Mouse (Mus musculus) stomach, embryonic 16.5 days (tissue): Measurements from ENCODE around the gene Cdk20. TPM values are rescaled to one million over a fixed set of nuclear protein-coding genes. Genes with fewer than 3 reads are reported as not detected.

ENCODE experiments used
- ATAC-seq: fragments of 200-750 bp; cut with Nextera tagmentation; 2 replicates; pipeline ENCODE4 v1.8.0; 2017; ENCODE audit warnings: moderate number of reproducible peaks, moderate TSS enrichment; ENCODE audit not compliant: insufficient read depth, low FRiP score
- H3K27ac ChIP-seq: fragments of 300-500 bp; sonication (generic); 2 replicates; pipeline ENCODE4 v1.5.1; 2014; ENCODE audit warnings: low read length
- H3K27me3 ChIP-seq: fragments of 300-500 bp; sonication (generic); 2 replicates; pipeline ENCODE4 v1.6.1; 2014; ENCODE audit warnings: low read length, control low read depth, mixed read lengths; ENCODE audit not compliant: control insufficient read depth, insufficient read depth
- H3K36me3 ChIP-seq: fragments of 300-500 bp; sonication (generic); 2 replicates; pipeline ENCODE4 v1.6.1; 2014; ENCODE audit warnings: low read length; ENCODE audit not compliant: control insufficient read depth, insufficient read depth
- H3K4me1 ChIP-seq: fragments of 300-500 bp; sonication (generic); 2 replicates; pipeline ENCODE4 v1.6.1; 2014; ENCODE audit warnings: low read length, control low read depth, mixed read lengths; ENCODE audit not compliant: control insufficient read depth, insufficient read depth
- H3K4me2 ChIP-seq: fragments of 300-500 bp; sonication (generic); 2 replicates; pipeline ENCODE4 v1.6.1; 2014; ENCODE audit warnings: low read depth, low read length, mixed read lengths
- H3K4me3 ChIP-seq: fragments of 300-500 bp; sonication (generic); replicated peaks from 2 replicates; pipeline ENCODE4 v1.5.1; 2014; ENCODE audit warnings: mild to moderate bottlenecking, low read length
- H3K9ac ChIP-seq: fragments of 300-500 bp; sonication (generic); 2 replicates; pipeline ENCODE4 v1.6.1; 2014; ENCODE audit warnings: low read length
- H3K9me3 ChIP-seq: fragments of 300-500 bp; sonication (generic); replicated peaks from 2 replicates; pipeline ENCODE4 v1.6.1; 2016; ENCODE audit warnings: low read length, control low read depth; ENCODE audit not compliant: control insufficient read depth
- WGBS: fragments of 180-500 bp; shearing (Covaris S2); extraction: QIAGEN DNeasy Blood & Tissue Kit; methylation state at CpG from one replicate; pipeline ENCODE4 v1.1.7; 2014; 5-methylcytosine and 5-hydroxymethylcytosine counted together
- polyA plus RNA-seq: library from polyadenylated mRNA; unstranded; fragments of >200 nt; fragmentation: Nextera tagmentation; extraction: Ambion mirVana; gene quantifications from 2 replicates; pipeline ENCODE4 v1.2.1, GENCODE M21; 2015

Cdk20 gene
- 10.1 and 12.9 TPM in 2 replicates for polyA plus RNA-seq

DNA sequence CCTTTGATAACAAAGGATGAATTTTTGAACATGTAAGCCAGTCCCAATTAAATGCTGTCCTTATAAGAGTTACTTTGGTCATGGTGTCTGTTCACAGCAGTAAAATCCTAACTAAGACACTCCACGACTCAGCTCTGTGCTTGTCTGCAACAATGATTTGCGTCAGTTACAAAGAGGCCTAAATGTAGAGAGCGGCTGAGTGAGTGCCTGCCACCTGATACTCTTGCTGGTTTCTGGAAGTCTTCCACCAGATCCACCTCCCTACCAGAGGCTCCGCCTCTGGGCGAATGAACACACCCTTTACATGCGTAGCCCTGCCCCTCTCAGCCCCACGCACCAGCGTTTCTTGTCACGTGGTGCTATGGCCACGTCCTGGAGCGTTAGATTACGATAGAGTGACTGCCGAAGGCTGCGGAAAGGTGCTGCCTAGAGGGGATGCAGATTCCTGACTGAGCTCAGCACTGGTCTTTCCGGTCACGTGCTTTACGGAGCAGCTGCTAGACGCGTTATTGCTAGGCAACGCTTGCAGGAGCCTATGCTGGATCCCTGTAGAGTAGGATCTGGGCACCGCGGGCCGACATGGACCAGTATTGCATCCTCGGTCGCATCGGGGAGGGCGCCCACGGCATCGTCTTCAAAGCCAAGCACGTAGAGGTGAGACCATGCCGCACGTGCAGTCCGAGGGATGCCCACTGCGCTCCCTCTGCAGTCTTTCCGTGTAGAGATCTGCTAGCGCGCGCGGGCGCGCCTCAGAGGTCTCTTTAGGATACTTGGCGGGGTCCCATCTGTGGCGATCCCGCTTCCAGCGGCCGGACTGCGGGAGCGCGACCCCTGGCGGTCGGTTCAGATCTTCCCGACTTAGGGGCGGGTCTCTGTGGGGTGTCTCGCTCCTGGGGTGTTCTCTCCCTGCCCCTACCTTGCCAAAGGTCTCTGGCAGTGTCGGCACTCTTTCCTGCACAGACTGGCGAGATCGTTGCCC, at the start of gene Cdk20:
Cdk20 (plus strand) TSS at position 298 of the 979 bp plus-strand sequence.
- Histone ChIP-seq H3K27me3 (no peaks in the 10 kb centered on the region), H3K36me3 (no peaks in the 10 kb centered on the region), H3K4me3 (peak within 1 kb of the TSS; percentile 74), H3K9me3 (no peaks in the 10 kb centered on the region), H3K9ac (peak within 1 kb of the TSS; percentile 78), H3K27ac (peak within 1 kb of the TSS; percentile 87), H3K4me1 (peaks cover 4% of the 10 kb centered on the region), H3K4me2 (peak within 1 kb of the TSS; percentile 65)
- peak; percentile 99 for ATAC-seq
- WGBS, result under 1% methylated on average over 57 of the region's 57 CpGs

DNA sequence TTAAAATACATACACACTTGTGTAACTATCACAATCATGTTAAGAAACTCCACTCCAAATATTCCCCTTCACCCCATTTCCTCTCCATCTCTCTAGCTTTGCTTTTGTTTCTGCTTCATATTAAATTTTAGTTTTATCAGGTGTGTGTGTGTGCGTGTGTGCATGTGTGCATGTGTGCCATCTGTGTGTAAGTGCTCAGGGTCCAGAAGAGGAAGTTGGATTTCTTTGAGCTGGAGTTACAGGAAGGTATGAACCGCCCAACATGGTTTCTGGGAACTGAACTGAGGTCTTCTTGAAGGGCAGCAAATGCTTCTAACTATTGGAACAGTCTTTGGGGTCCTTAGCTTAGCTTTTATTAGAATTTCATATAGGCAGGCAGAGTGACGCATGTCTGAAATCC, 47.2 kb upstream of the Cdk20 start:
- Histone ChIP-seq H3K36me3 (no peaks in the 10 kb centered on the region), H3K27ac (no peak overlapping the region), H3K4me3 (no peak overlapping the region), H3K27me3 (no peaks in the 10 kb centered on the region), H3K4me1 (no peaks in the 10 kb centered on the region), H3K4me2 (no peak overlapping the region), H3K9me3 (no peaks in the 10 kb centered on the region), H3K9ac (no peak overlapping the region)
- WGBS, result 88% methylated on average over 3 of the region's 3 CpGs
- ATAC-seq, result no peak

DNA sequence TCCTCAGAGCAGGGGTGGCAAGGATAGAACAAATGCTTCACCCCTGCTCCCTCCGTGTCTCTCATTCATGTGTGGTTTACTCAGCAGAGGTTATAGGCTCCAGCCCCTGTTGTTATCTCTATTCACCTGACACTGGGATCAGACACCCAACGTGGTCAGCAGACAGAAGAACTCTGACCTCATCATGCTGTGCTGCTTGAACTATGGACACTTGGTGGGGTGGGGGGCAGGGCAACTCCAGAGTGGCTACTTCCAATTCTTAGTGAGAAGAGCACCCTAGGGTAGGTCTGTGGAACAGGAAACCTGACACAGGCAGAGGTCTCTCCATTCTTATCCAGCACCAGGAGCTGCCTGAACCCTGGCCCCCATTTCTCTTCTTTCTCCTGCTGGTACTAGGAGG, 46.1 kb upstream of the Cdk20 start:
- 39% methylated on average over 2 of the region's 2 CpGs for WGBS
- no peak for ATAC-seq
- Histone ChIP-seq H3K4me3 (no peak overlapping the region), H3K4me2 (no peak overlapping the region), H3K9ac (no peak overlapping the region), H3K4me1 (no peaks in the 10 kb centered on the region), H3K9me3 (no peaks in the 10 kb centered on the region), H3K27ac (no peak overlapping the region), H3K36me3 (no peaks in the 10 kb centered on the region), H3K27me3 (no peaks in the 10 kb centered on the region)

DNA sequence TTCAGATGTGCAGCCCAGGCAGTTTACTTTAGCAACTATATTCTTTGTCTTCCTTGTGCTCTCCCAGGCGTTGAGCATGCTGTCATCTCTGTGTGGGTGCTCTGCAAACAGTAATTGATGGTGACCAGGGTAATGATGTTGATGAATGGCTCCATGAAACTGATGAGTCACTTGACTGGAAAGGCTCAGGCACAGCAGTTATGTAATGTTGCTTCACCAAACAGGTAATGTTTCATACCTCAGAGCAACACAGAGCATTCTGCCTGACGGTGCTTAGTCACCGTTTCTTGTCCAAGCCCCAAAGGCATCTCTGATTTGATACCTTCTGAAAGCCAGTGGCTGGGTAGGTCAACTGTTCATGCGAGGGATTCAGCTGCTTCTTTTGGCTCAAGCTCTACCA, 43.7 kb upstream of the Cdk20 start:
- 59% methylated on average over 4 of the region's 4 CpGs for WGBS
- Histone ChIP-seq H3K27ac (no peak overlapping the region), H3K4me1 (no peaks in the 10 kb centered on the region), H3K9ac (no peak overlapping the region), H3K36me3 (no peaks in the 10 kb centered on the region), H3K9me3 (no peaks in the 10 kb centered on the region), H3K4me2 (no peak overlapping the region), H3K27me3 (no peaks in the 10 kb centered on the region), H3K4me3 (no peak overlapping the region)
- peak; percentile 56 for ATAC-seq

DNA sequence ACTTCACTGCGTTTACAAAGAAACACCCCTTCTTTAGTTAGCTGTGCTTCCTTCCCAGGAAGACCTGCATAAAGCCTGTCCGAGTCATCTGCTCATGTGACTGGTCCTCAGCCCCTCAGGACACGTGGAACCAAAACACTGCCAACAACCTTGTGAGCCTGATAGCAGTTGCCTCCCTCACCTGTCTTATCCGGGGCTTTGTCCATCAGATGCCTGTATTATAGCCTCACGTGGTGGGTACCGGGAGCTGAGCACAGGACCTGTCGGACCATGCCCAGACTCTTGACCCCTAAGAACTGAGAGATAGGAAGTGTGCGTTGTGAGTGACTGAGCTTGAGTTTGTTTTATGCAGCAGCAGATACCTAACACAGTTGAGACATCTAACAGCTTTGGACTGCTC, 35.1 kb upstream of the Cdk20 start:
- Histone ChIP-seq H3K27me3 (no peaks in the 10 kb centered on the region), H3K4me2 (no peak overlapping the region), H3K36me3 (no peaks in the 10 kb centered on the region), H3K4me1 (no peaks in the 10 kb centered on the region), H3K9me3 (no peaks in the 10 kb centered on the region), H3K4me3 (no peak overlapping the region), H3K9ac (no peak overlapping the region), H3K27ac (no peak overlapping the region)
- 55% methylated on average over 8 of the region's 8 CpGs for WGBS
- no peak for ATAC-seq

DNA sequence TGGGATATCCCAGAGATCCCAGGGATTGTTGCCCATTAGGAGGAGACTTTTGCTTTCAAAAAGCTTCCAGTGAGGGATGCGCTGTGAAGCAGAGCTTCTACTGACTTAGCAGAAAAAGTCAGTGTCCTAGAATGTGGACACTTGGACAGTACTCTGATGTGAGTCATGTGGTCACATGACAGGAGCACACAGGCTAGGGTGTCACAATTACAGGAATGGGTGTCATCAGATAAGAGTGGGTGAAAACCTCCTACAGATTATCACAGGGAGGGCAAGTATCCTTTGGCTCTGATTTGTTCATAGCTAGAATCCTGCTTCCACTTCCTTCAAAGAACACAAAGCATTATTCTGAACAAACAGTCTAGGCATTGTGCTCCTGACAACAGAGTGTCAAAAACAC, 34.0 kb upstream of the Cdk20 start:
- H3K36me3 ChIP-seq, result no peaks in the 10 kb centered on the region
- ATAC-seq, result no peak
- no peak overlapping the region for H3K9ac ChIP-seq
- no peak overlapping the region for H3K4me3 ChIP-seq
- no peaks in the 10 kb centered on the region for H3K9me3 ChIP-seq
- H3K27ac ChIP-seq, result no peak overlapping the region
- H3K4me2 ChIP-seq, result no peak overlapping the region
- H3K27me3 ChIP-seq, result no peaks in the 10 kb centered on the region
- peaks cover 4% of the 10 kb centered on the region; the same call in 1 of the 2 replicates for H3K4me1 ChIP-seq
- 90% methylated on average over 1 of the region's 1 CpGs for WGBS

DNA sequence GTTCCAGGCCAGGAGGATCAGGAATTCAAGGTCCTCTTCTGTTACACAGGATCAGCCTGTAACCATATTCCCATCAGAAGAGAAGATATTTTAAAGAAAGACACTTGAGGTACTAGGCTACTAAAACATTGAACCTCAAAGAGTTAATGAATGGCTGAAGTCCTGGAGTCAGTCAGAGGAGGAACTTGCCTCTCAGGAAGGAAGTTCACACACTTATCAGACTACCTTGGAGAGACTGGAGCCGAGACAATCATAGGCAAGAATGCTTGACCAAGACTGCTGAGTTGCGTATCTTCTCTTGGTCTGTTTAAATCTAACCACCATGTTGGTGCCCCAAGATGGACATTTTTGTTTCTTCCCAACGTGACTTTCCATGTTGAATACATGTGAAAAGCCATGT, 32.2 kb upstream of the Cdk20 start:
- Histone ChIP-seq H3K27me3 (no peaks in the 10 kb centered on the region), H3K9ac (no peak overlapping the region), H3K36me3 (no peaks in the 10 kb centered on the region), H3K4me2 (no peak overlapping the region), H3K27ac (no peak overlapping the region), H3K4me1 (peaks cover 4% of the 10 kb centered on the region; the same call in 1 of the 2 replicates), H3K9me3 (no peaks in the 10 kb centered on the region), H3K4me3 (no peak overlapping the region)
- no peak for ATAC-seq
- 74% methylated on average over 3 of the region's 3 CpGs for WGBS

DNA sequence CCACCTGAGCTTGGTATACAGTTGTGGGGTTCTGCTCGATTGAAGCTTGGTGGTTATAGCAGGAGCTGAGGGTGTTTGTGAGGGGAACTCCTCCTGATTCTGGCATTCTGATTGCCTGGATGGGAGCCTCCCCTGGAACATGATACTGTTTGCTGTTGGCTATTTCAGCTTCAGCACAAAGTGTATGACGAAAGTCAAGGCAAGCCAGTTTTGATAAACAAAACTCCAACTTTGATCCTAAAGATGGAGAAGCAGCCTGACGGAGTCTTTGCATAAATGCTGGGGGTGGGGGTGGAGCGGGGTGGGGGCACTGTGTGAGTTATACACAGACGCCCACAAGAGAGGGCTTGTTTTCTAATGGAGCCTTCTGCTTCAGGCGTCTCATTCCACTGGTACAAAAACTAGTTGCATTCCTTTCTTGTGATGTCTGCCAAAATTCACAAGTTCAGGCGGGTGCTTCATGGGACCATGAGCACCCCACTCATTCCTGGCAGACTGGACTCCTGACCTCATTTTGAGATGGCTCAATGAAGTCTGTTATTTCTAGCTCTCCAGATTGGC, 31.2 kb upstream of the Cdk20 start:
- Histone ChIP-seq H3K4me1 (peaks cover 4% of the 10 kb centered on the region; the same call in 1 of the 2 replicates), H3K27me3 (no peaks in the 10 kb centered on the region), H3K9me3 (no peaks in the 10 kb centered on the region), H3K4me3 (no peak overlapping the region), H3K27ac (no peak overlapping the region), H3K4me2 (peak overlapping the region; percentile 23; the same call in 1 of the 2 replicates), H3K36me3 (no peaks in the 10 kb centered on the region), H3K9ac (no peak overlapping the region)
- 22% methylated on average over 7 of the region's 7 CpGs for WGBS
- ATAC-seq, result peak; percentile 41; the same call in 1 of the 2 replicates

DNA sequence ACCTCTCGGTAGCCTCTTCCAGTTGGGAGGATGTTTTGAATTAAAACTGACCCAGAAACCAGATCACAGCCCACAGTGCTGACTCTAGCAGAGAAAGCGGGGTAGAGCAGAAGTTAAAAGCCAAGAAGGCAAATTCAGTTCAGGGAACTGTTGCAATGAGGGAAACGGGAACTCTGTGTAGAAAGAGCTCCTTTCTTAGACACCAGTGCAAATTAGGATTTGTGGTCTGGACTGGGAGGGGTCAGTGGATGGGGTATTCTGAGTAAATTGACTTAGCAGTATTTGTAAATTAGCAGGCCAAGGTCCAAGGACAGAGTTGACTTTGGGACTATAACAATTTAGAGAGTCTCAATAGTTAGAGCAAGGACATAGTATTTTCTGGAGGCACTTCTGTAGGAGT, 30.1 kb upstream of the Cdk20 start:
- Histone ChIP-seq H3K9ac (no peak overlapping the region), H3K4me3 (no peak overlapping the region), H3K4me1 (peaks cover 4% of the 10 kb centered on the region; the same call in 1 of the 2 replicates), H3K4me2 (no peak overlapping the region), H3K27me3 (no peaks in the 10 kb centered on the region), H3K27ac (no peak overlapping the region), H3K9me3 (no peaks in the 10 kb centered on the region), H3K36me3 (no peaks in the 10 kb centered on the region)
- 58% methylated on average over 3 of the region's 3 CpGs for WGBS
- ATAC-seq, result no peak
